Mouse (Mus musculus): Measurements from ENCODE around the gene Aff1.

- TF ChIP-seq CTCF (IDR thresholded peaks at IDR 0.05; ENCODE audit: low read depth, low read length) (no peak), EP300 (IDR thresholded peaks at IDR 0.05; ENCODE audit: insufficient read depth, low read depth, low read length) (no peak), POLR2A (IDR thresholded peaks at IDR 0.05; ENCODE audit: insufficient read depth, low read length) (no peak)
Observed at GRCm38 (mm10) chr5:103796035-103796434, 103.9 kb downstream of the Aff1 start.
